Mouse (Mus musculus) ES-E14 (cell line): Measurements from ENCODE around the gene Smim12. TPM values are rescaled to one million over a fixed set of nuclear protein-coding genes. Genes with fewer than 3 reads are reported as not detected.

Experiments used
- DNase-seq: peaks from one replicate; pipeline ENCODE4 v3.0.0-alpha.2; 2013; ENCODE audit warnings: low read depth, low spot score
- H3K27ac ChIP-seq: 2 replicates; pipeline ENCODE4 v1.5.1; 2012; ENCODE audit warnings: low read depth, mild to moderate bottlenecking, low read length, moderate library complexity, mixed read lengths; ENCODE audit not compliant: poor library complexity, insufficient read depth, severe bottlenecking
- H3K36me3 ChIP-seq: 2 replicates; pipeline ENCODE4 v1.6.1; 2012; ENCODE audit warnings: mild to moderate bottlenecking, low read length, moderate library complexity, mixed read lengths; ENCODE audit not compliant: control insufficient read depth, poor library complexity, insufficient read depth, severe bottlenecking
- H3K4me1 ChIP-seq, 2 experiments: fragments of 150-350 bp in 1 of 2; sonication (generic) in 1 of 2; 2 replicates each; pipeline ENCODE4 v1.6.1; 2012; ENCODE audit warnings: low read length in 2 of 2, mild to moderate bottlenecking in 1 of 2, mixed read lengths in 1 of 2; ENCODE audit not compliant: control insufficient read depth in 2 of 2, insufficient read depth in 2 of 2, poor library complexity in 1 of 2
- H3K4me3 ChIP-seq, 2 experiments: fragments of 150-350 bp in 1 of 2; sonication (generic) in 1 of 2; 2 replicates each; pipeline ENCODE4 v1.5.1; 2012; ENCODE audit warnings: low read length in 2 of 2, low read depth in 1 of 2, mild to moderate bottlenecking in 1 of 2, mixed read lengths in 1 of 2; ENCODE audit not compliant: insufficient read depth in 1 of 2, poor library complexity in 1 of 2, severe bottlenecking in 1 of 2
- H3K9ac ChIP-seq: 2 replicates; pipeline ENCODE4 v1.6.1; 2012; ENCODE audit warnings: low read depth, mild to moderate bottlenecking, low read length, mixed read lengths; ENCODE audit not compliant: poor library complexity, insufficient read depth, severe bottlenecking
- H3K9me3 ChIP-seq: fragments of 150-350 bp; sonication (generic); 2 replicates; pipeline ENCODE4 v1.6.1; 2012; ENCODE audit warnings: low read depth, mild to moderate bottlenecking, low read length; ENCODE audit not compliant: control insufficient read depth, insufficient read depth
- CHD2 ChIP-seq: IDR thresholded peaks from 2 replicates; pipeline ENCODE4 v1.6.1; 2014; ENCODE audit warnings: mild to moderate bottlenecking, low read depth, low read length, inconsistent platforms
- HCFC1 ChIP-seq: IDR thresholded peaks from 2 replicates; pipeline ENCODE4 v1.6.1; 2012; ENCODE audit warnings: low read length, inconsistent platforms, borderline replicate concordance; ENCODE audit not compliant: insufficient read depth
- MAFK ChIP-seq: IDR thresholded peaks from 2 replicates; pipeline ENCODE4 v1.6.1; 2014; ENCODE audit warnings: mild to moderate bottlenecking, low read depth, low read length, inconsistent platforms; ENCODE audit not compliant: insufficient read depth
- ZC3H11A ChIP-seq: IDR thresholded peaks from 2 replicates; pipeline ENCODE4 v1.6.1; 2012; ENCODE audit warnings: low read depth, mild to moderate bottlenecking, inconsistent platforms, low read length, borderline replicate concordance
- ZNF384 ChIP-seq: IDR thresholded peaks from 2 replicates; pipeline ENCODE4 v1.6.1; 2012; ENCODE audit warnings: low read depth, low read length, inconsistent platforms
- in situ Hi-C, 2 experiments: fragments of 600-800 bp; cut with MboI; formaldehyde crosslinking; loops; one replicate each; pipeline ENCODE4 v1.15.1; 2025; ENCODE audit warnings: low sequenced_read_pairs in 2 of 2, inconsistent platforms in 1 of 2; ENCODE audit not compliant: unreplicated experiment in 2 of 2
- total RNA-seq: library from RNA; depleted of rRNA; stranded (reverse); fragments of 300-350 nt; gene quantifications from 2 replicates; pipeline ENCODE4 v1.2.3, GENCODE M21; 2012

The Smim12 gene
- total RNA-seq, 1 experiment: 50.2 TPM

- H3K9me3 ChIP-seq: no peaks in the 10 kb centered on the region
- DNase-seq: no peak
- TF ChIP-seq MAFK (no peak), HCFC1 (no peak), CHD2 (no peak), ZC3H11A (no peak), ZNF384 (no peak)
- H3K27ac ChIP-seq: no peak overlapping the region
- in situ Hi-C loops: no loop called here
- peaks cover 14 to 25% of the 10 kb centered on the region in 2 experiments for H3K4me1 ChIP-seq
- H3K9ac ChIP-seq: no peak overlapping the region
- H3K36me3 ChIP-seq: peaks cover 5% of the 10 kb centered on the region
- H3K4me3 ChIP-seq: no peak overlapping the region
Observed at GRCm38 (mm10) chr4:127223291-127223690, 20.3 kb upstream of the Smim12 start.

- H3K4me3 ChIP-seq: no peak overlapping the region
Observed at GRCm38 (mm10) chr4:127223755-127224154, 19.8 kb upstream of the Smim12 start.

GRCm38 (mm10) chr4:127224444-127225100 lies 19.0 kb upstream of the Smim12 start:
- TF ChIP-seq ZC3H11A (no peak), HCFC1 (no peak), MAFK (no peak), CHD2 (no peak), ZNF384 (peak; percentile 62; the same call in 1 of the 2 replicates)
- Histone ChIP-seq H3K4me3 (peak overlapping the region; percentile 5 to 14; a peak in 3 of 4 replicates), H3K9me3 (no peaks in the 10 kb centered on the region), H3K4me1 (peaks cover 14 to 25% of the 10 kb centered on the region in 2 experiments), H3K9ac (peak overlapping the region; percentile 26), H3K27ac (peak overlapping the region; percentile 17; the same call in 1 of the 2 replicates), H3K36me3 (peaks cover 10% of the 10 kb centered on the region)
- in situ Hi-C loops: no loop called here
- DNase-seq: no peak

More at GRCm38 (mm10) chr4:127223755-127224154, 19.8 kb upstream of the Smim12 start:
- peaks cover 7% of the 10 kb centered on the region for H3K36me3 ChIP-seq
- in situ Hi-C loops: no loop called here
- TF ChIP-seq CHD2 (no peak), ZNF384 (no peak), MAFK (no peak), ZC3H11A (no peak), HCFC1 (no peak)
- H3K27ac ChIP-seq: no peak overlapping the region
- peaks cover 14 to 25% of the 10 kb centered on the region in 2 experiments for H3K4me1 ChIP-seq
- DNase-seq: no peak
- H3K9ac ChIP-seq: no peak overlapping the region
- H3K9me3 ChIP-seq: no peaks in the 10 kb centered on the region

- H3K4me3 ChIP-seq: no peak overlapping the region
- in situ Hi-C loops: no loop called here
- H3K27ac ChIP-seq: no peak overlapping the region
- peaks cover 7% of the 10 kb centered on the region; the same call in 1 of the 2 replicates for H3K36me3 ChIP-seq
- peaks cover 14 to 25% of the 10 kb centered on the region in 2 experiments for H3K4me1 ChIP-seq
- no peak for TF ChIP-seq HCFC1
- no peak for TF ChIP-seq CHD2
- no peak for TF ChIP-seq ZNF384
- TF ChIP-seq MAFK: no peak
- TF ChIP-seq ZC3H11A: no peak
- DNase-seq: no peak
- no peak overlapping the region for H3K9ac ChIP-seq
- H3K9me3 ChIP-seq: no peaks in the 10 kb centered on the region
Observed at GRCm38 (mm10) chr4:127226067-127226466, 17.5 kb upstream of the Smim12 start.
